ENCODE assay signal across 15 mouse cellular contexts in genomic region chr12:71743345-71743744, GRCm38 (mm10).
"Had no signal": no experiment of that assay in that cellular context is flagged by ENCODE, and none has a peak within 500 bp of the region (broad histone marks: within the 10 kb centered on the region; RNA-seq: fewer than 3 reads in every experiment).

No protein-coding gene starts in this region.

- H3K4me2 ChIP-seq: liver, embryonic 11.5 days; liver, embryonic 15.5 days; lung, embryonic 14.5 days; midbrain, embryonic 15.5 days; neural tube, embryonic 13.5 days; stomach, embryonic 15.5 days had no signal

- H3K4me1 ChIP-seq: limb, embryonic 10.5 days; liver, embryonic 15.5 days; midbrain, embryonic 15.5 days had no signal

- H3K9ac ChIP-seq: liver, embryonic 15.5 days; lung, embryonic 14.5 days; midbrain, embryonic 15.5 days; neural tube, embryonic 13.5 days; stomach, embryonic 15.5 days had no signal

- ATAC-seq: midbrain, embryonic 15.5 days had no signal

- H3K27ac ChIP-seq: left cerebral cortex, adult 2 months; limb, embryonic 10.5 days; liver, embryonic 15.5 days; midbrain, embryonic 10.5 days; midbrain, embryonic 15.5 days; neural tube, embryonic 13.5 days; stomach, embryonic 15.5 days had no signal

- DNase-seq: kidney, postnatal 10 days; kidney, postnatal 4 days; lung, embryonic 14.5 days; lung, postnatal 10 days; lung, postnatal 4 days; right cerebral cortex, postnatal 14 days; thymus, postnatal 36 days had no signal

- H3K27me3 ChIP-seq: liver, embryonic 15.5 days; midbrain, embryonic 15.5 days; neural tube, embryonic 13.5 days; stomach, embryonic 15.5 days had no signal

- H3K36me3 ChIP-seq: limb, embryonic 10.5 days; liver, embryonic 15.5 days; midbrain, embryonic 10.5 days; midbrain, embryonic 15.5 days; neural tube, embryonic 13.5 days; stomach, embryonic 15.5 days had no signal

- H3K9me3 ChIP-seq: limb, embryonic 10.5 days; liver, embryonic 15.5 days; midbrain, embryonic 10.5 days; midbrain, embryonic 15.5 days; neural tube, embryonic 13.5 days; stomach, embryonic 15.5 days had no signal

- H3K4me3 ChIP-seq: left cerebral cortex, adult 2 months; limb, embryonic 10.5 days; liver, embryonic 15.5 days; midbrain, embryonic 10.5 days; midbrain, embryonic 15.5 days; neural tube, embryonic 13.5 days; stomach, embryonic 15.5 days had no signal
